Mouse (Mus musculus): ENCODE measurements at regions not wholly inside any gene's neighbourhood (a gene's known extent, or its start where the extent isn't known, plus 50 kb on each side); places are given as distances from the start of the nearest gene placed in this dataset.

DNA sequence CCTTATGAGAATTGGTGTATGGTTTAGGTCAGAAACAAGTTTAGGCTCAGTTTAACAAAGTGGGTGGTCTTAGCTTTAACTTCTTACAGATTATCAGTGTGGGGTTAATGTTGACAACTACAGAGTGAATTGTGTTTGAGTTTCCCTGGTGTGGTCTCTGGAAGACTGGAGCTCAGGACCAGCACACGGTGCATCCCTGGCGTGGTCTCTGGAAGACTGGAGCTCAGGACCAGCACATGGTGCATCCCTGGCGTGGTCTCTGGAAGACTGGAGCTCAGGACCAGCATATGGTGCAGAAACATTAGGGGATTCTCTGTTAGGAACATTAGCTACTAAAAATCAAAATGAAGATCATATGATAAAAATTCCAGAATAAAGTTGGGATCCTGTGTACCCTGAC, 327.3 kb upstream of the Rgmb start:
- TF ChIP-seq CTCF (IDR thresholded peaks at IDR 0.05; ENCODE audit: borderline replicate concordance, extremely low read depth, insufficient read depth, insufficient read length) (no peak), POLR2A (IDR thresholded peaks at IDR 0.05; ENCODE audit: borderline replicate concordance, extremely low read depth, insufficient read depth, insufficient read length, poor library complexity, severe bottlenecking) (no peak)

All from brain, embryonic 14.5 days (tissue).